Mouse (Mus musculus) neural tube, embryonic 15.5 days (tissue): Measurements from ENCODE around the gene Grin2b. TPM values are rescaled to one million over a fixed set of nuclear protein-coding genes. Genes with fewer than 3 reads are reported as not detected.
A peak's percentile ranks its signal among the peaks of the same experiment; 100 is the strongest.

Experiments used
- ATAC-seq: fragments of 200-750 bp; cut with Nextera tagmentation; 2 replicates; pipeline ENCODE4 v1.8.0; 2017; ENCODE audit warnings: mild to moderate bottlenecking, moderate TSS enrichment, moderate library complexity; ENCODE audit not compliant: low FRiP score
- H3K27ac ChIP-seq: fragments of 300-500 bp; sonication (generic); replicated peaks from 2 replicates; pipeline ENCODE4 v1.5.1; 2015; ENCODE audit warnings: mild to moderate bottlenecking, inconsistent platforms
- H3K27me3 ChIP-seq: fragments of 300-500 bp; sonication (generic); replicated peaks from 2 replicates; pipeline ENCODE4 v1.6.1; 2015; ENCODE audit warnings: inconsistent platforms
- H3K36me3 ChIP-seq: fragments of 300-500 bp; sonication (generic); 2 replicates; pipeline ENCODE4 v1.6.1; 2015; ENCODE audit warnings: inconsistent platforms
- H3K4me1 ChIP-seq: fragments of 300-500 bp; sonication (generic); 2 replicates; pipeline ENCODE4 v1.6.1; 2015; ENCODE audit warnings: inconsistent platforms
- H3K4me2 ChIP-seq: fragments of 300-500 bp; sonication (generic); 2 replicates; pipeline ENCODE4 v1.6.1; 2015; ENCODE audit warnings: inconsistent platforms, mild to moderate bottlenecking, moderate library complexity
- H3K4me3 ChIP-seq: fragments of 300-500 bp; sonication (generic); replicated peaks from 2 replicates; pipeline ENCODE4 v1.5.1; 2015; ENCODE audit warnings: mild to moderate bottlenecking, inconsistent platforms
- H3K9ac ChIP-seq: fragments of 300-500 bp; sonication (generic); replicated peaks from 2 replicates; pipeline ENCODE4 v1.6.1; 2015; ENCODE audit warnings: mild to moderate bottlenecking, inconsistent platforms
- H3K9me3 ChIP-seq: fragments of 300-500 bp; sonication (generic); replicated peaks from 2 replicates; pipeline ENCODE4 v1.6.1; 2016; ENCODE audit warnings: inconsistent platforms
- WGBS: fragments of 180-500 bp; shearing (Covaris S2); methylation state at CpG from one replicate; pipeline ENCODE4 v1.1.7; 2015; ENCODE audit warnings: mixed read lengths; 5-methylcytosine and 5-hydroxymethylcytosine counted together
- polyA plus RNA-seq: library from polyadenylated mRNA; unstranded; fragments of >200 nt; fragmentation: Nextera tagmentation; extraction: Ambion mirVana; gene quantifications from 2 replicates; pipeline ENCODE4 v1.2.1, GENCODE M21; 2015

Gene Grin2b
- polyA plus RNA-seq, result 63.0 and 82.8 TPM in 2 replicates

- no peaks in the 10 kb centered on the region for H3K27me3 ChIP-seq
- H3K4me1 ChIP-seq, result peaks cover 18% of the 10 kb centered on the region
- H3K4me3 ChIP-seq, result peak within 1 kb of the TSS; percentile 62
- 1% methylated on average over 22 of the region's 30 CpGs for WGBS
- no peaks in the 10 kb centered on the region for H3K36me3 ChIP-seq
- no peaks in the 10 kb centered on the region for H3K9me3 ChIP-seq
- ATAC-seq, result peak; percentile 87
- peak within 1 kb of the TSS; percentile 76 for H3K9ac ChIP-seq
- peak within 1 kb of the TSS; percentile 95 for H3K27ac ChIP-seq
- H3K4me2 ChIP-seq, result peak within 1 kb of the TSS; percentile 69
Measured at GRCm38 (mm10) chr6:136173191-136173896, at the start of gene Grin2b. TSS of gene Grin2b (minus strand) at chr6:136173511.

GRCm38 (mm10) chr6:136221894-136222293 lies 48.6 kb upstream of the Grin2b start:
- H3K9ac ChIP-seq, result no peak overlapping the region
- no peak for ATAC-seq
- no peaks in the 10 kb centered on the region for H3K4me1 ChIP-seq
- H3K27ac ChIP-seq, result no peak overlapping the region
- 91% methylated on average over 3 of the region's 3 CpGs for WGBS
- no peak overlapping the region for H3K4me3 ChIP-seq
- H3K36me3 ChIP-seq, result no peaks in the 10 kb centered on the region
- H3K27me3 ChIP-seq, result no peaks in the 10 kb centered on the region
- no peaks in the 10 kb centered on the region for H3K9me3 ChIP-seq
- H3K4me2 ChIP-seq, result no peak overlapping the region

- WGBS, result 36% methylated on average over 3 of the region's 3 CpGs
- no peak overlapping the region for H3K9ac ChIP-seq
- H3K4me2 ChIP-seq, result no peak overlapping the region
- no peak overlapping the region for H3K4me3 ChIP-seq
- H3K4me1 ChIP-seq, result no peaks in the 10 kb centered on the region
- no peaks in the 10 kb centered on the region for H3K27me3 ChIP-seq
- no peak for ATAC-seq
- H3K36me3 ChIP-seq, result no peaks in the 10 kb centered on the region
- no peak overlapping the region for H3K27ac ChIP-seq
- H3K9me3 ChIP-seq, result no peaks in the 10 kb centered on the region
Measured at GRCm38 (mm10) chr6:136210442-136210841, 37.1 kb upstream of the Grin2b start.

GRCm38 (mm10) chr6:136199814-136200213 lies 26.5 kb upstream of the Grin2b start:
- Histone ChIP-seq H3K27me3 (no peaks in the 10 kb centered on the region), H3K4me3 (no peak overlapping the region), H3K36me3 (no peaks in the 10 kb centered on the region), H3K4me1 (no peaks in the 10 kb centered on the region), H3K9me3 (no peaks in the 10 kb centered on the region), H3K4me2 (no peak overlapping the region), H3K9ac (no peak overlapping the region), H3K27ac (no peak overlapping the region)
- 89% methylated on average over 2 of the region's 2 CpGs for WGBS
- no peak for ATAC-seq

- H3K4me1 ChIP-seq, result no peaks in the 10 kb centered on the region
- H3K4me2 ChIP-seq, result no peak overlapping the region
- 90% methylated on average over 5 of the region's 5 CpGs for WGBS
- no peak for ATAC-seq
- H3K36me3 ChIP-seq, result no peaks in the 10 kb centered on the region
- no peak overlapping the region for H3K9ac ChIP-seq
- no peak overlapping the region for H3K4me3 ChIP-seq
- H3K27me3 ChIP-seq, result no peaks in the 10 kb centered on the region
- no peak overlapping the region for H3K27ac ChIP-seq
- H3K9me3 ChIP-seq, result no peaks in the 10 kb centered on the region
Measured at GRCm38 (mm10) chr6:136194616-136195015, 21.3 kb upstream of the Grin2b start.

- 89% methylated on average over 9 of the region's 9 CpGs for whole genome bisulfite sequencing
Measured at GRCm38 (mm10) chr6:136178066-136178465, 4.8 kb upstream of the Grin2b start.

GRCm38 (mm10) chr6:136172801-136173190 lies 515 bp downstream of the Grin2b start:
- peak overlapping the region; percentile 69 for H3K4me2 ChIP-seq
- 1% methylated on average over 15 of the region's 15 CpGs for WGBS
- peak overlapping the region; percentile 76 for H3K9ac ChIP-seq
- no peaks in the 10 kb centered on the region for H3K27me3 ChIP-seq
- H3K9me3 ChIP-seq, result no peaks in the 10 kb centered on the region
- ATAC-seq, result no peak; the same call in 1 of the 2 replicates
- H3K36me3 ChIP-seq, result no peaks in the 10 kb centered on the region
- peaks cover 23% of the 10 kb centered on the region for H3K4me1 ChIP-seq
- H3K4me3 ChIP-seq, result peak overlapping the region; percentile 62
- H3K27ac ChIP-seq, result peak overlapping the region; percentile 95

More at GRCm38 (mm10) chr6:136178066-136178465, 4.8 kb upstream of the Grin2b start:
- Histone ChIP-seq H3K4me1 (0 out of 2 replicates have a peak, but pooled peaks cover 4% of the 10 kb centered on the region), H3K4me3 (no peak overlapping the region), H3K4me2 (no peak overlapping the region), H3K36me3 (no peaks in the 10 kb centered on the region), H3K9me3 (no peaks in the 10 kb centered on the region), H3K9ac (no peak overlapping the region), H3K27me3 (no peaks in the 10 kb centered on the region), H3K27ac (no peak overlapping the region)
- no peak for ATAC-seq

GRCm38 (mm10) chr6:136172172-136172651 lies 1.1 kb downstream of the Grin2b start:
- Histone ChIP-seq H3K9ac (peak overlapping the region; percentile 76), H3K4me1 (peaks cover 29% of the 10 kb centered on the region), H3K27ac (peak overlapping the region; percentile 95), H3K4me3 (peak overlapping the region; percentile 62), H3K27me3 (no peaks in the 10 kb centered on the region), H3K4me2 (peak overlapping the region; percentile 69), H3K36me3 (no peaks in the 10 kb centered on the region), H3K9me3 (no peaks in the 10 kb centered on the region)
- ATAC-seq, result peak; percentile 80
- WGBS, result 2% methylated on average over 43 of the region's 43 CpGs

GRCm38 (mm10) chr6:136171343-136171742 lies 2.0 kb downstream of the Grin2b start:
- H3K4me2 ChIP-seq, result peak overlapping the region; percentile 69
- peaks cover 37% of the 10 kb centered on the region for H3K4me1 ChIP-seq
- peak overlapping the region; percentile 76 for H3K9ac ChIP-seq
- peak overlapping the region; percentile 95 for H3K27ac ChIP-seq
- no peak for ATAC-seq
- H3K36me3 ChIP-seq, result no peaks in the 10 kb centered on the region
- no peaks in the 10 kb centered on the region for H3K9me3 ChIP-seq
- peak overlapping the region; percentile 62 for H3K4me3 ChIP-seq
- no peaks in the 10 kb centered on the region for H3K27me3 ChIP-seq
- 9% methylated on average over 7 of the region's 7 CpGs for WGBS

- no peak for ATAC-seq
- H3K4me1 ChIP-seq, result peaks cover 43% of the 10 kb centered on the region
- H3K27ac ChIP-seq, result peak overlapping the region; percentile 66
- peak overlapping the region; percentile 69 for H3K4me2 ChIP-seq
- no peaks in the 10 kb centered on the region for H3K9me3 ChIP-seq
- 49% methylated on average over 5 of the region's 5 CpGs for WGBS
- H3K36me3 ChIP-seq, result no peaks in the 10 kb centered on the region
- H3K9ac ChIP-seq, result peak overlapping the region; percentile 76
- no peaks in the 10 kb centered on the region for H3K27me3 ChIP-seq
- peak overlapping the region; percentile 62 for H3K4me3 ChIP-seq
Measured at GRCm38 (mm10) chr6:136170381-136170780, 2.9 kb downstream of the Grin2b start.

- Histone ChIP-seq H3K4me1 (peaks cover 66% of the 10 kb centered on the region), H3K4me2 (peak overlapping the region; percentile 69), H3K9ac (no peak overlapping the region), H3K9me3 (no peaks in the 10 kb centered on the region), H3K27ac (no peak overlapping the region), H3K36me3 (no peaks in the 10 kb centered on the region), H3K4me3 (peak overlapping the region; percentile 62), H3K27me3 (no peaks in the 10 kb centered on the region)
- no peak for ATAC-seq
- 84% methylated on average over 5 of the region's 5 CpGs for WGBS
Measured at GRCm38 (mm10) chr6:136167361-136167760, 6.0 kb downstream of the Grin2b start.

GRCm38 (mm10) chr6:136165443-136166077 lies 7.8 kb downstream of the Grin2b start:
- 53% methylated on average over 9 of the region's 9 CpGs for WGBS
- no peak overlapping the region for H3K27ac ChIP-seq
- H3K4me3 ChIP-seq, result peak overlapping the region; percentile 12
- H3K4me2 ChIP-seq, result peak overlapping the region; percentile 47
- no peaks in the 10 kb centered on the region for H3K9me3 ChIP-seq
- peaks cover 84% of the 10 kb centered on the region for H3K4me1 ChIP-seq
- ATAC-seq, result peak; percentile 32; the same call in 1 of the 2 replicates
- H3K36me3 ChIP-seq, result no peaks in the 10 kb centered on the region
- no peak overlapping the region for H3K9ac ChIP-seq
- no peaks in the 10 kb centered on the region for H3K27me3 ChIP-seq
